Mouse (Mus musculus) ES-E14 (cell line): ENCODE data around the gene Bcat1. TPM values are rescaled to one million over a fixed set of nuclear protein-coding genes. Genes with fewer than 3 reads are reported as not detected.

Experiments
- DNase-seq: peaks from one replicate; pipeline ENCODE4 v3.0.0-alpha.2; 2013; ENCODE audit warnings: low read depth, low spot score
- H3K27ac ChIP-seq: 2 replicates; pipeline ENCODE4 v1.5.1; 2012; ENCODE audit warnings: low read depth, mild to moderate bottlenecking, low read length, moderate library complexity, mixed read lengths; ENCODE audit not compliant: poor library complexity, insufficient read depth, severe bottlenecking
- H3K36me3 ChIP-seq: 2 replicates; pipeline ENCODE4 v1.6.1; 2012; ENCODE audit warnings: mild to moderate bottlenecking, low read length, moderate library complexity, mixed read lengths; ENCODE audit not compliant: control insufficient read depth, poor library complexity, insufficient read depth, severe bottlenecking
- H3K4me1 ChIP-seq, 2 experiments: fragments of 150-350 bp in 1 of 2; sonication (generic) in 1 of 2; 2 replicates each; pipeline ENCODE4 v1.6.1; 2012; ENCODE audit warnings: low read length in 2 of 2, mild to moderate bottlenecking in 1 of 2, mixed read lengths in 1 of 2; ENCODE audit not compliant: control insufficient read depth in 2 of 2, insufficient read depth in 2 of 2, poor library complexity in 1 of 2
- H3K4me3 ChIP-seq, 2 experiments: fragments of 150-350 bp in 1 of 2; sonication (generic) in 1 of 2; 2 replicates each; pipeline ENCODE4 v1.5.1; 2012; ENCODE audit warnings: low read length in 2 of 2, low read depth in 1 of 2, mild to moderate bottlenecking in 1 of 2, mixed read lengths in 1 of 2; ENCODE audit not compliant: insufficient read depth in 1 of 2, poor library complexity in 1 of 2, severe bottlenecking in 1 of 2
- H3K9ac ChIP-seq: 2 replicates; pipeline ENCODE4 v1.6.1; 2012; ENCODE audit warnings: low read depth, mild to moderate bottlenecking, low read length, mixed read lengths; ENCODE audit not compliant: poor library complexity, insufficient read depth, severe bottlenecking
- H3K9me3 ChIP-seq: fragments of 150-350 bp; sonication (generic); 2 replicates; pipeline ENCODE4 v1.6.1; 2012; ENCODE audit warnings: low read depth, mild to moderate bottlenecking, low read length; ENCODE audit not compliant: control insufficient read depth, insufficient read depth
- CHD2 ChIP-seq: IDR thresholded peaks from 2 replicates; pipeline ENCODE4 v1.6.1; 2014; ENCODE audit warnings: mild to moderate bottlenecking, low read depth, low read length, inconsistent platforms
- HCFC1 ChIP-seq: IDR thresholded peaks from 2 replicates; pipeline ENCODE4 v1.6.1; 2012; ENCODE audit warnings: low read length, inconsistent platforms, borderline replicate concordance; ENCODE audit not compliant: insufficient read depth
- MAFK ChIP-seq: IDR thresholded peaks from 2 replicates; pipeline ENCODE4 v1.6.1; 2014; ENCODE audit warnings: mild to moderate bottlenecking, low read depth, low read length, inconsistent platforms; ENCODE audit not compliant: insufficient read depth
- ZC3H11A ChIP-seq: IDR thresholded peaks from 2 replicates; pipeline ENCODE4 v1.6.1; 2012; ENCODE audit warnings: low read depth, mild to moderate bottlenecking, inconsistent platforms, low read length, borderline replicate concordance
- ZNF384 ChIP-seq: IDR thresholded peaks from 2 replicates; pipeline ENCODE4 v1.6.1; 2012; ENCODE audit warnings: low read depth, low read length, inconsistent platforms
- in situ Hi-C, 2 experiments: fragments of 600-800 bp; cut with MboI; formaldehyde crosslinking; loops; one replicate each; pipeline ENCODE4 v1.15.1; 2025; ENCODE audit warnings: low sequenced_read_pairs in 2 of 2, inconsistent platforms in 1 of 2; ENCODE audit not compliant: unreplicated experiment in 2 of 2
- total RNA-seq: library from RNA; depleted of rRNA; stranded (reverse); fragments of 300-350 nt; gene quantifications from 2 replicates; pipeline ENCODE4 v1.2.3, GENCODE M21; 2012

The Bcat1 gene
- total RNA-seq, 1 experiment, result 180 TPM

DNA sequence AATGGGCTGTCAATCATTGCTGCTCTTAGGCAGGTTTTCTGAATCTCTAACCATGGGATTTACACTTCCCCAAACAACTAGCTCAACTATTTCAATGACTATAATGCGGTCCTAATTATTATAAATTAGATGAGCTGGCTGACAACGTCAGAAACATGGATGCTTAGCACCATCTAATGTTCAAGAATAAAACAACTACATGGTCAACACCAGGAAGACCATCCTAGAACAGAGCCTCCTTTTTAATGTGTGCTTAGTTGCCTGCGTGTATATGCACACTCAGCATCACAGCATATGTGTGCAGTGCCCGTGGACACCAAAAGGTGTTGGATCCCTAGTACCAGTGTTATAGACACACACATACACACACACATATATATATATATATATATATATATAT lies 111.8 kb downstream of the Bcat1 start:
- H3K36me3 ChIP-seq, result no peaks in the 10 kb centered on the region
- no peaks in the 10 kb centered on the region for H3K9me3 ChIP-seq
- no peak overlapping the region for H3K27ac ChIP-seq
- no peak overlapping the region for H3K9ac ChIP-seq
- no peak overlapping the region for H3K4me3 ChIP-seq
- no peaks in the 10 kb centered on the region for H3K4me1 ChIP-seq
- TF ChIP-seq ZNF384, result no peak
- TF ChIP-seq HCFC1, result no peak
- no peak for TF ChIP-seq MAFK
- no peak for TF ChIP-seq CHD2
- no peak for TF ChIP-seq ZC3H11A
- DNase-seq, result no peak
- in situ Hi-C loops, result no loop called here

- no peak overlapping the region for H3K27ac ChIP-seq
- peak; percentile 47 for DNase-seq
- H3K36me3 ChIP-seq, result no peaks in the 10 kb centered on the region
- H3K4me1 ChIP-seq, result no peaks in the 10 kb centered on the region
- TF ChIP-seq CHD2, result no peak
- no peak for TF ChIP-seq MAFK
- TF ChIP-seq ZNF384, result no peak
- peak; percentile 29; the same call in 1 of the 2 replicates for TF ChIP-seq ZC3H11A
- no peak for TF ChIP-seq HCFC1
- H3K4me3 ChIP-seq, result no peak overlapping the region
- H3K9me3 ChIP-seq, result no peaks in the 10 kb centered on the region
- no peak overlapping the region for H3K9ac ChIP-seq
- in situ Hi-C loops, result no loop called here
These were observed 112.8 kb downstream of the Bcat1 start for GRCm38 (mm10) chr6:144963156-144963555.

DNA sequence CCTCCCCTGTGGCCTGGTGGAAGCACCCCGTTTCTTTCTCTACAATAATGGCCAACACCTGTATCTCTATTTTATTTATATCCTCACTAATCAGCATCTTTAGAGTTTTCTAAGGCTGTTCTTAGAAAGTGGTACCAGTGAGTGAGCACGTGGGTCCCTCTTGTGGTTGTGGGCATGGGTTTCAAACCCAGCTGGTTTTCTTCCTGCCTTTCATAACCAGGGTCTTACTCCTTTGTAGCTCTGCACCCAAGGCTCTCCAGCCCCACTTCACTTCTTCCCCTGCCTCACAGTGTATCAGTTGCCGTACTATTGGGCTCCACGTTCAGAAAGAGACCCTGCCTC lies 114.0 kb downstream of the Bcat1 start:
- in situ Hi-C loops, result no loop called here
- no peak overlapping the region for H3K27ac ChIP-seq
- no peak for TF ChIP-seq HCFC1
- no peak for TF ChIP-seq ZC3H11A
- TF ChIP-seq CHD2, result no peak
- no peak for TF ChIP-seq MAFK
- TF ChIP-seq ZNF384, result no peak
- H3K9ac ChIP-seq, result no peak overlapping the region
- no peak overlapping the region for H3K4me3 ChIP-seq
- no peaks in the 10 kb centered on the region for H3K36me3 ChIP-seq
- H3K9me3 ChIP-seq, result no peaks in the 10 kb centered on the region
- DNase-seq, result no peak
- H3K4me1 ChIP-seq, result peaks cover 0 to under 1% of the 10 kb centered on the region in 2 experiments; a peak in 1 of 4 replicates

- TF ChIP-seq MAFK (no peak), ZNF384 (peak; percentile 78), HCFC1 (no peak), CHD2 (no peak)
- Histone ChIP-seq H3K4me1 (peaks cover 0 to 2% of the 10 kb centered on the region in 2 experiments; a peak in 2 of 4 replicates), H3K27ac (no peak overlapping the region), H3K9ac (no peak overlapping the region), H3K9me3 (no peaks in the 10 kb centered on the region), H3K4me3 (no peak overlapping the region), H3K36me3 (no peaks in the 10 kb centered on the region)
- in situ Hi-C loops, result no loop called here
- no peak for DNase-seq
These were observed 114.6 kb downstream of the Bcat1 start for GRCm38 (mm10) chr6:144961253-144962012.
